Mouse (Mus musculus): ENCODE measurements around the gene Ano10. TPM values are rescaled to one million over a fixed set of nuclear protein-coding genes. Genes with fewer than 3 reads are reported as not detected.

Gene Ano10
- polyA plus RNA-seq, 1 experiment from 2014 or later, result 26.3 TPM

DNA sequence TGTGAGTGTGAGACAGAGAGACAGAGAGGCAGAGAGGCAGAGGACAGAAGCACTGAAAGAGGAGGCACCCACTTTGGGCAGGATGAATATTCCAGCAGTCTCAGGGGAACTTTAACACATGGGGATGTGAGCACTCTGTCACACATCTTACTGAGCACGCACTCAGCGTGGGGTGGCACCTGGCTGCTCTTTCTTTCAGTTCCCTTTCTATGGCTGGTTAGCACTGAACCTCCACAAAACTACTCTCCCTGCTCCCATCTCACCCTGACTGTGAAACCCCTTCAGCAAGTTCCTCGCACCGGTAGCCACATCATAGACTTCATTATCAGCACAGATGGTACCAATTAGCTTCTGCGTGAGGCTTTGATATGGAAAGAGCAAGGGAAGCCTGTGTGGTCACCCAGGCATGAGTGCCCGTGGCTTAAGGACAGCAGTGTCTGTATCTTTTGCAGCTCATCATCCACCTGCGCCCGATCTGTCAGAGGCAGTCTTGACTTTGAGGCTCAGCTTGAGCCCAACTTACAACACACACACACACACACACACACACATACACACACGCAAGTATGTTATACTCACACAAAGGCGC is 52.3 kb downstream of the Ano10 start:
- H3K4me3 ChIP-seq, result no peak overlapping the region
- H3K9me3 ChIP-seq, result no peaks in the 10 kb centered on the region
- DNase-seq (ENCODE audit: low spot score), result peak; percentile 18
- WGBS, result 53% methylated on average over 10 of the region's 10 CpGs
- no peaks in the 10 kb centered on the region for H3K36me3 ChIP-seq (replicated peaks)
- no peak overlapping the region for H3K27ac ChIP-seq (replicated peaks)
- peaks cover 34% of the 10 kb centered on the region for H3K4me1 ChIP-seq
- no peaks in the 10 kb centered on the region; the same call in 1 of the 2 replicates for H3K27me3 ChIP-seq (replicated peaks; ENCODE audit: low read depth, poor library complexity, severe bottlenecking)

DNA sequence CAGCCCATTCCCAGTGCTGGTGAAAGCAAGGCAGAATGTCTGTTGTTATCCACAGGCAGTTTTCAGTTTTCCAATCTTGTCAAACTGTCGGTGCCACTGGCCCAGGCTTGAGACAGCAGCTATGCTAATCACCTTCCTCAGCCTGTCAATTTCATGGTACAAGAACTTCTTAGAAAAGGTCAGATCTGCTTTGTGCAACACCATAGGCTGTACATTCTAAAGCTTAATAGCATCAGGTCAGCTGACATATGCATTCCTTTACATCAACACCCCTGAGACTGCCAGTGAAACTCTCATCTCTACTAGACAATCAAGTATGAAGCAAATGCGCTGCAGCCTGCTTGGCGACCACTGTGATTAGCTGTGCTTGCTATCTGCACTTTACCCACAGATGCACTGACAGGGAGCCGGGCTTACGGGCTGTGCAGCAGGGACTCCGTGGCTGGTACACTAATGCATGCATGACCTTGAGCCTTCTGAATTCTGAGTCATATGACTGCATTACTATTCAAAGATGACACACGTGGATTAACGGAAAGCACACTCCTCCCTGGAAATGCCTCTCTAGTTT is 53.5 kb downstream of the Ano10 start:
- Histone ChIP-seq H3K36me3 (replicated peaks) (no peaks in the 10 kb centered on the region), H3K4me3 (no peak overlapping the region), H3K27ac (replicated peaks) (no peak overlapping the region), H3K27me3 (replicated peaks; ENCODE audit: low read depth, poor library complexity, severe bottlenecking) (no peaks in the 10 kb centered on the region; the same call in 1 of the 2 replicates), H3K9me3 (no peaks in the 10 kb centered on the region), H3K4me1 (peaks cover 34% of the 10 kb centered on the region)
- no peak for DNase-seq (ENCODE audit: low spot score)
- WGBS, result 74% methylated on average over 8 of the region's 8 CpGs

DNA sequence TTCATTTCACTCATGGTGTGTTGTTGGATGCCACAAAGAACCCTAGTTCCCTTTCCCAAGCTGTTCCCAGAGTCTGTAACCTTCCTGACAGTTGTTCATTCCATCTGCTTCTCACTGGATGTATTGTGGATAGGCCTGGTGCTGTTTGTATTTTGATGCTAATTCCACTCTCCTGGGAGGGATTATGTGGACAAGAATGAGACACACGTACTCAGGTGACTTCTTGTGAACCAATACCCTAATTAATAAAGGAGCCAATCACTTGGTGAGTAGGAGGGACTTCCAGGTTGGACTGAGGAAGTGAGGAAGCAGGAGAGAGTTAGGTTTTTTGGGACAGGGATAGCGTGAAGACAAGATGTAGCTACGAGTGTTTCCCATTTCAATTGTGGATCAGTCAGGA is 59.5 kb downstream of the Ano10 start:
- Histone ChIP-seq H3K36me3 (replicated peaks) (no peaks in the 10 kb centered on the region), H3K27ac (replicated peaks) (no peak overlapping the region), H3K4me1 (no peaks in the 10 kb centered on the region), H3K4me3 (no peak overlapping the region), H3K9me3 (no peaks in the 10 kb centered on the region), H3K27me3 (replicated peaks; ENCODE audit: low read depth, poor library complexity, severe bottlenecking) (no peaks in the 10 kb centered on the region)
- WGBS, result 70% methylated on average over 3 of the region's 3 CpGs
- no peak for DNase-seq (ENCODE audit: low spot score)

DNA sequence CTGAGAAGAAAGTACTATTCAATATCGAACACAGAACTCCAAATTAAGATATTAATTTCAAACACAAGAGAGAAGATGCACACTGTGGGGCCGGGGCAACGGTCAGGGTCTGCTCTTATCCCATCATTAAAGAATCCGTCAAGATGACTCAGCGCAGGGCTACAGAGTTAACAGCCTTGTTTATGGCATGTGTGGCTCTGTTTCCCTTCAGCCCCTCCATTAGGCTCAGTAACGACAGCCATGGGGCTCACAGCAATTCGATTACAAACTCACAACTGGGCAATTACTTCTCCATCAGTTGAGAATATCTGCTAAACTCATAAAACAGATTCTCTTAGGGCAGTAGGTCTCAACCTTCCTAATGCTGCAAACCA is 60.3 kb downstream of the Ano10 start:
- Histone ChIP-seq H3K27ac (replicated peaks) (no peak overlapping the region), H3K4me3 (no peak overlapping the region), H3K4me1 (no peaks in the 10 kb centered on the region), H3K27me3 (replicated peaks; ENCODE audit: low read depth, poor library complexity, severe bottlenecking) (no peaks in the 10 kb centered on the region), H3K36me3 (replicated peaks) (no peaks in the 10 kb centered on the region), H3K9me3 (no peaks in the 10 kb centered on the region)
- WGBS, result 85% methylated on average over 7 of the region's 7 CpGs
- no peak for DNase-seq (ENCODE audit: low spot score)

DNA sequence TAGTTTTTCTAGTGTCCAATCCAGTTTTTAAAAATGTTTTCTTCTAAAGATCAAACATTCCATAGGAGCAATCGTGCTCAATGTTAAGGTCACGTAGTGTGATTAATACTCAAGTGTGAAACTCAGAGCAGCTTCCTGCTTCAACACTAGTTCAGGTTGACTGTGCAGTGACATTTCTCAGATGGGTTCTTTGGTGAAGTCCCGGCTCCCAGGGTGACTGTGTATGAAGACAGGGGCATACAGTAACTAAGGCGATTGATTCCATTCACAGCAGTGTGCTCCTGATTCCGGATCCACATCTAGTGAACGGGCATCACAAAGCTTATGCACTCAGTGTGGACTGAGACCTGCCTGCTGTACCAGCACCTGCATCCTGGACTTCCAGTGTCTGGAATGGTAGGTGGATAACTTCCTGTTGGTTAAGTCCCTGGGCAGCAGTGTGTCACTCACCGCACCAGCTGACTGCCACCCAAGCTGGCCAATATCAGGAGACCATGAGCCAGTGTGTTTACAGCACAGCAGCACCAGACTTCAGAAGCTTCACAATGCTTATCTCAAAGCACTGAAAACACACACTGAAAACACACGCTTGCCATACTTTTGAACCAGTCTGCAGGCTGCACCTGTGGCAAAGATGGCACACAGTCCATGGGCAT is 60.8 kb downstream of the Ano10 start:
- Histone ChIP-seq H3K4me3 (no peak overlapping the region), H3K27ac (replicated peaks) (no peak overlapping the region), H3K36me3 (replicated peaks) (no peaks in the 10 kb centered on the region), H3K27me3 (replicated peaks; ENCODE audit: low read depth, poor library complexity, severe bottlenecking) (no peaks in the 10 kb centered on the region), H3K4me1 (no peaks in the 10 kb centered on the region), H3K9me3 (no peaks in the 10 kb centered on the region)
- WGBS, result 88% methylated on average over 8 of the region's 8 CpGs
- DNase-seq (ENCODE audit: low spot score), result no peak

DNA sequence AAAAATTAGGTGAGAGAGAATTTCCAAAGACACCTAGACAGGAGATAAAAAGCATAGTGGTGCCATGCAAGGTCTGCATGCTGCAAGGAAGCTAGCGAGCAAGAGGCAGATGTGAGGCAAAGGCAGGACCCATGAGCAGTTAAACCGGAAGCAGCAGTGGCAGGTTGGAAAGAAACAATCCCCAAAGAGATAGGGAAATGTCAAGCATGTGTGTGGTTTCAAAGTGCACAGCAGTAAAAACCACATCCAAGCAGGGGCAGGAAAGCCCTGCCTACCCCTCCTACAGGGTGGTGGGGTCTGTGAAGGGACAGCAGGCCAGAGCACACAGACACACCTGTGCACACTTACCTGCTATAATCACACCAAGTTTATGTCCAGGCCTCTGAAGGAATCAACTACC is 61.3 kb downstream of the Ano10 start:
- DNase-seq (ENCODE audit: low spot score), result no peak
- Histone ChIP-seq H3K27ac (replicated peaks) (no peak overlapping the region), H3K4me3 (no peak overlapping the region), H3K36me3 (replicated peaks) (no peaks in the 10 kb centered on the region), H3K27me3 (replicated peaks; ENCODE audit: low read depth, poor library complexity, severe bottlenecking) (no peaks in the 10 kb centered on the region), H3K9me3 (no peaks in the 10 kb centered on the region), H3K4me1 (no peaks in the 10 kb centered on the region)
- WGBS, result 78% methylated on average over 2 of the region's 2 CpGs

DNA sequence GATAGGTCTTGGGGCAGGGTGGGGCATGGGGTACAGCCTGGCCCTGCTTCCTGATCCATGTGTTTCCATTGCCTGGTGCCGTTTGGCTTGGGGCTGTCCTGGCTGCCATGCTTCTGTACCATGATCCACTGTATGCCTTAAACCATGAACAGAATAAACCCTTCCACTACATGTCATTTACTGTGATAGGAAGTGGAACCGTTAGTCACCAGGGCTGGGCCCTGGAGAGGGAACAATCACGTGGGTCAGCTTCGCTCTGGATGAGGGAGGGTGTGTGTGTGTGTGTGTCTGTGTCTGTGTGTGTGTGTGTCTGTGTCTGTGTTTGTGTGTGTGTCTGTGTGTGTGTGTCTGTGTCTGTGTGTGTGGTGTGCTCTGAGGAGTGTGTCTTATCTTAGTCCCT is 63.5 kb downstream of the Ano10 start:
- WGBS, result 83% methylated on average over 4 of the region's 4 CpGs
- H3K36me3 ChIP-seq (replicated peaks), result no peaks in the 10 kb centered on the region
- DNase-seq (ENCODE audit: low spot score), result no peak

DNA sequence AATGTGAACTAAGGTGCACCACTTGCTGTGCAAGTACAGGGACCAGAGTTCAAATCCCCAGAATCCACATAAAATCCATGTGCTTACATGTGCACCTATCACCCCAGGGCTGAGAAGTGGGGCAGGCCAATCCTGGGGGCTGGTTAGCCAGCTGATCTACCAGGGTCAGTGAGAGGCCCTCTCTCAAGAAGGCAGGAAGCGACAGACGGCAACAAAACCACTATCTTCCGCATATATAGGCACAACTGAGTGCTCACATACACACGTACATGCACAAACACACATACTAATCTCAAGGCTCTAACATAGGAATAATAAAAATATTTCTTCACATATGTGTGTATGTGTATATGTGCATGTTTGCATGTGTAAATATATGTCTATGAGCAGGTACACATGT is 67.8 kb downstream of the Ano10 start:
- H3K27ac ChIP-seq (replicated peaks), result no peak overlapping the region
- H3K4me3 ChIP-seq, result no peak overlapping the region
- DNase-seq (ENCODE audit: low spot score), result no peak
- H3K9me3 ChIP-seq, result no peaks in the 10 kb centered on the region
- peaks cover 4% of the 10 kb centered on the region; the same call in 1 of the 2 replicates for H3K27me3 ChIP-seq (replicated peaks; ENCODE audit: low read depth, poor library complexity, severe bottlenecking)
- H3K36me3 ChIP-seq (replicated peaks), result no peaks in the 10 kb centered on the region
- peaks cover 19% of the 10 kb centered on the region for H3K4me1 ChIP-seq
- 93% methylated on average over 4 of the region's 4 CpGs for WGBS

More for the DNA sequence above, 63.5 kb downstream of the Ano10 start:
- H3K27ac ChIP-seq (replicated peaks), result no peak overlapping the region
- no peaks in the 10 kb centered on the region for H3K27me3 ChIP-seq (replicated peaks; ENCODE audit: low read depth, poor library complexity, severe bottlenecking)
- no peak overlapping the region for H3K4me3 ChIP-seq
- H3K9me3 ChIP-seq, result no peaks in the 10 kb centered on the region
- H3K4me1 ChIP-seq, result 0 out of 2 replicates have a peak, but pooled peaks cover 7% of the 10 kb centered on the region

DNA sequence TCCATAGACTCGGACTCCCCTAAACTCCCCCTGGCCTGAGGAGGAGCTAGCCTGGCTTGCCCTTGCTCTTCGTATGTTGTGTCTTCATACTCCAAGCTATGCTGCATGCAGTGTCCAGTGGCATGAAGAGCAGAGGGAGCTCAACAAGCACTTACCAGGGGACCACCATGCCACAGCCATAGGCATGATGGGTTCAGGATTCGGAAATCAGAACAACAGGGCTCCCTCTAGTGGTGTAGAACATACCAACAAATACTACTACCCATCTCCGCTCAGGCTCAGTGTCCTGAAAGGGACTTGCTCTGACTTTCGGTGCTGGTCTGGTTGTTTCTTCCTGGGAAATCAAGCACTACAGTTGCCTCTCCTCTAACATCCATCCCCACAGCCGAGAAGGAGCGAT is 68.9 kb downstream of the Ano10 start:
- no peak overlapping the region for H3K4me3 ChIP-seq
- peaks cover 4% of the 10 kb centered on the region; the same call in 1 of the 2 replicates for H3K27me3 ChIP-seq (replicated peaks; ENCODE audit: low read depth, poor library complexity, severe bottlenecking)
- H3K9me3 ChIP-seq, result no peaks in the 10 kb centered on the region
- H3K36me3 ChIP-seq (replicated peaks), result no peaks in the 10 kb centered on the region
- DNase-seq (ENCODE audit: low spot score), result peak; percentile 29
- WGBS, result 46% methylated on average over 7 of the region's 7 CpGs
- peaks cover 19% of the 10 kb centered on the region for H3K4me1 ChIP-seq
- no peak overlapping the region for H3K27ac ChIP-seq (replicated peaks)

DNA sequence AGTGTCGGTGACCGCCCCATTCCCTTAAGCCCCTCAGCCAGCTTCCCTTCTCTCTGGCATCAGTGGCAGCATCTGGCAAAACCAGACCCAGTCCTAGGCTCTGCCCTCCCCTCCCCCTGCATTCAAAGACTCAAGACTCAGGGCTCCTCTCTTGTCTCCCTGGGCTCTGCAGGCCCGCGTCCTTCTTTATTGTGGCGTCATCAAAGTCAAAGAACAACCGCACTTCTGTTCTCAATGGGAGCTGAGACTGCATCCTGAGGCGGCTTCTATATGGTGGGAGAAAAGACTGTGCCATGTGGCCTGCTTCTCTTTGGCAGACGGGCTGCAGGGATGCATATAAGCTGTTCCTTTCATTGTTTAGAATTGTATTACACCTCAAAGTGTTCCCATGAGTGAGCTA is 71.2 kb downstream of the Ano10 start:
- 39% methylated on average over 8 of the region's 8 CpGs for WGBS
- no peaks in the 10 kb centered on the region for H3K9me3 ChIP-seq
- H3K27ac ChIP-seq (replicated peaks), result peak overlapping the region; percentile 58
- H3K27me3 ChIP-seq (replicated peaks; ENCODE audit: low read depth, poor library complexity, severe bottlenecking), result peaks cover 4% of the 10 kb centered on the region; the same call in 1 of the 2 replicates
- no peaks in the 10 kb centered on the region for H3K36me3 ChIP-seq (replicated peaks)
- peaks cover 19% of the 10 kb centered on the region for H3K4me1 ChIP-seq
- DNase-seq (ENCODE audit: low spot score), result no peak
- H3K4me3 ChIP-seq, result no peak overlapping the region

DNA sequence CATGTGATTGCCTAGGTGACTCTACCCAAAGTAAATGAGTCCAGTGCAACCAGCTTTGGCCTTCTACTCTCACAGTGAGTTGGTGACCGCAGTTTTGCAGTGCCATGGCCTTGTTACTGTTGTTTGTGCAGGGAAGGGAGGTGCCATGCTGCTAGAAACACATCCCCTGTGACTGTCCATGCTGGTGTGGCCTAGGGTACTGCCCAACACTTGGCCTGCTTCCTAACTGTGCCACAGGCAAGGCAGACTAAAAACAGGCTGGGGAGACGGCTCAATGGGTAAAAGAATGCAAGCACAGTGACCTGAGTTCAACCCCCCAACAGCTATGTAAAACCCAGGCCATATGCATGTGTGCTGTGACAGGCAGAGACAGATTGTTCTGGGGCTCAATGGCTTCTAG is 74.3 kb downstream of the Ano10 start:
- Histone ChIP-seq H3K4me3 (no peak overlapping the region), H3K27me3 (replicated peaks; ENCODE audit: low read depth, poor library complexity, severe bottlenecking) (peaks cover 4% of the 10 kb centered on the region; the same call in 1 of the 2 replicates), H3K36me3 (replicated peaks) (no peaks in the 10 kb centered on the region), H3K9me3 (no peaks in the 10 kb centered on the region), H3K27ac (replicated peaks) (no peak overlapping the region), H3K4me1 (peaks cover 13% of the 10 kb centered on the region)
- 58% methylated on average over 2 of the region's 2 CpGs for WGBS
- DNase-seq (ENCODE audit: low spot score), result no peak

DNA sequence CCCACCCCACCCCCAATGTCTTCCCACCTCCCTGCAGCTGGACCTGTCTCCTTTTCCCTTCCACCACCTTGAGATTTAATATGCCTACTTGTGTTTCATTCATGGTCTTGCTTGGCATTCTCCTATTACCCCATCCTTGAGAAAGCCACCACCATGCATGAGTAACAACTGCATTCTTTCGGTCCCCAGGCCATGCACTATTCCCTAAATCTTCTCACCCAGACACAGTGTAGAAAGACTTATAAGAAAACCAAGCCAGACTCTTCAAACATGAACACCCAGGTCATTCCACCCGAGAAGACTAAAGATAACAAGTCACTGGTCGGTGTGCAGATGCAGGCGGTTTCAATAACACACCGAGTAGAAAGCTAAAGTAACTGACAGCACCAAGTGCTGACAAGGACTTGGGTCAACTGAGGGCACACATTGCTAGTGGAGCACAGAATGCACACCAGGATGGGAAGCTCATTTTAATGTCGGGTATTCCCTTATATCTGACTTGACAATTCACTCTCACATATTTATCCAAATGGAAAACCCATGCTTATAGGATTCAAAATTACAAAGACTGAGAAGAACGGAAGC is 77.2 kb downstream of the Ano10 start:
- WGBS, result 85% methylated on average over 7 of the region's 7 CpGs
- H3K4me1 ChIP-seq, result no peaks in the 10 kb centered on the region
- DNase-seq (ENCODE audit: low spot score), result no peak

DNA sequence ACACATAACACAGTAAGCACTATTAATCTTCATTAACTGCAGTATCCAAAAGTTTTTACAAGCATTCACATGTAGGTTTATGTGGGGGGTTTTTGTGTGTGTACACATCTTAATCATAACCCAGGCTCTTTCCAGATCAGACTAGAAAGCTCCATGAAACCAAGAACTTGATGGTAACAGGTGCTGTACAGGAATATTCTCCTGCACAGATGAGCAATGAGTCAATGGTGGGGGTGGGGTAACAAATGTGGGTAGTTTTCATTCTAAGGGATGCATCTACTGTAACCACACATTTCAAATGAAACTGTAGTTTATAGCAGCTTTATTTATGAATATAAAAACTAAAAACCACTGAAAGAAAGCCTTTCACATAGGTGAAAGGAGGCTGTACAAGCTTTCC is 79.1 kb downstream of the Ano10 start:
- no peaks in the 10 kb centered on the region for H3K4me1 ChIP-seq
- no peaks in the 10 kb centered on the region for H3K36me3 ChIP-seq (replicated peaks)
- H3K9me3 ChIP-seq, result no peaks in the 10 kb centered on the region
- no peak overlapping the region for H3K27ac ChIP-seq (replicated peaks)
- no peak for DNase-seq (ENCODE audit: low spot score)
- no peaks in the 10 kb centered on the region for H3K27me3 ChIP-seq (replicated peaks; ENCODE audit: low read depth, poor library complexity, severe bottlenecking)
- H3K4me3 ChIP-seq, result no peak overlapping the region

More for the DNA sequence above, 77.2 kb downstream of the Ano10 start:
- Histone ChIP-seq H3K9me3 (no peaks in the 10 kb centered on the region), H3K36me3 (replicated peaks) (no peaks in the 10 kb centered on the region), H3K27me3 (replicated peaks; ENCODE audit: low read depth, poor library complexity, severe bottlenecking) (no peaks in the 10 kb centered on the region), H3K27ac (replicated peaks) (no peak overlapping the region), H3K4me3 (no peak overlapping the region)

Measured in embryonic facial prominence, embryonic 10.5 days (tissue).